Mouse (Mus musculus) lung, adult 18-20 months (tissue): ENCODE measurements around the gene Nrip2.
"Not testable (repeated sequence)": the region's sequence is repeated elsewhere in the genome, so short reads cannot be mapped to it uniquely, and the experiment has no call there.

Experiments used
- DNase-seq, 2 experiments: peaks; one replicate each; pipeline ENCODE4 v3.0.0; 2022; ENCODE audit warnings: mixed read lengths in 2 of 2

Gene Nrip2

DNA sequence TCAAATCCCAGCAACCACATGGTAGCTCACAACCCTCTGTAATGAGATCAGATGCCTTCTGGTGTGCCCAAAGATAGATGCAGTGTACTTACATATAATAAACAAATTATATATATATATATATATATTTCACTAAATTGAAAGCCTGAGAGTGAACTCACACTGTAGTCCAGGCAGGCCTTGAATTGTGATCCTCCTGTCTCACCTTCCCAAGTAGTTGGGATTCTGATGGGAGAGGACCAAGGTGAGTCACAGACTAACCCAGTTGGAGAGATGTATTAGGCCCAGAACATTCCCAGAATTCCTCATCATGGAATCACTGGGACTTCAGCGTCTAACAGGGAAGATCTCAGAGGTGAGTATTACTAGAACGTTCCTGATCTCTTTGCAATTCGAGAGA lies at the start of gene Nrip2:
Gene Nrip2, plus strand, starts transcription at position 301 of the 400 bp plus-strand sequence.
- DNase-seq: no peak

DNA sequence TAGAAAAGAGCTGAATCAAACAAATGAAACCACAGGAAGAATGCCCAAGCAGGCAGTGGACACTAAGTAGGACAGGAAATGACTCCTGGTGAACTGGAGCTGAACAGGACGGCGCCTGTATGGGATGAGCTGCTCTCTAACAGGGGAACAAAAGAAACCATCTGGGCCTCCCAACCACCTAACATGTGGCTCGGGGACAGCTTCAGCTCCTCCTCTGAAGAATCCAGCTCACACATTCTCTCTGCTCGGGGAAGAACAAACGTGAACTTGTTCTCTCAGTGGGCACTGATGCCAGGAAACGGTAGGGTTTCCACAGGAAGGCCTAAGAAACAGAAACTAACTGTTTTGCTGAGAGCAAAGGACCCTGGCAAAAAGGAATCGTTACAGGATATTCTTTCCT lies 49.4 kb upstream of the Nrip2 start:
- no peak for DNase-seq

DNA sequence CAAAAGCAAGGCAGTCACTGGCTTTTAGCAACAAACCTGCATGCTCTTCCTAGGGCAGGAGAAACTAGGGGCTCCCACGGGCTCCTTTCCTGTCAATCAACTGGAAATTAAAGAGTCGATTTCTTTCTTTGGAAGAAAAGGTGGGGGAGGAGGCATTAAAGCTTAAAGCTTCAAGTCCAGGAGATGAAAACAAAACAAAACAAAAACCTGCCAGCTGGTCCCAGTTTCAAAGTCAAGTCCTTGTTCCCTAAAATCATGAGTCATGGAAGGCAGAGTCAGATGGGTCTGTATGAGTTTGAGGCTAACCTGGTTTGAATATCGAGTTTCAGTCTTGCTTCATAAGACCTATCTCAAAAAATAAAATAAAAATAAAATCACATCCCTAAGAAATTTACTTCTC lies 45.0 kb upstream of the Nrip2 start:
- DNase-seq: no peak

DNA sequence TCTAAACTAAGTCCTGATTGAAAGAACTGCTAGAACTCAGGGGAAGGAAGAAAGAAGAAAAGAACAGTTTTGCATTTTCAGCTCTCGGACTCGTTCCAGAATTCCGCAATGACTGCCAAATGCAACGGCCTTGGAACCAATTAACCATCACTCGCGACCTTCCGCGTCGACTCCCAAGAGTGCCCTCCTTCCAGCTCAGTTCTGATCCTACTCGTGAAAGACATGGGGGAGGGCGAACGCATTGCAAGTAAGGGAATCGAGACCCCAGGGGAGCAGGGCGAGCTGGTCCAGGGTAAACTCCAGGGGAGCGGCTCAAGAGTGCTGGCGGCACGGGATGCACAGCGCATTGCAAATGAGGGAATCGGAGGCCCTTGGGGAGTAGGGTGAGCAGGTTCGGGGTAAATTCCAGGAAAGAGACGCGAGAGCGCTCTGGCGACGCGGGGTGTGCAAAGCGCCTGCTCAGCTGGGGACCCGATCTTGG lies 43.9 kb upstream of the Nrip2 start:
- peak; percentile 15 to 18 for DNase-seq

DNA sequence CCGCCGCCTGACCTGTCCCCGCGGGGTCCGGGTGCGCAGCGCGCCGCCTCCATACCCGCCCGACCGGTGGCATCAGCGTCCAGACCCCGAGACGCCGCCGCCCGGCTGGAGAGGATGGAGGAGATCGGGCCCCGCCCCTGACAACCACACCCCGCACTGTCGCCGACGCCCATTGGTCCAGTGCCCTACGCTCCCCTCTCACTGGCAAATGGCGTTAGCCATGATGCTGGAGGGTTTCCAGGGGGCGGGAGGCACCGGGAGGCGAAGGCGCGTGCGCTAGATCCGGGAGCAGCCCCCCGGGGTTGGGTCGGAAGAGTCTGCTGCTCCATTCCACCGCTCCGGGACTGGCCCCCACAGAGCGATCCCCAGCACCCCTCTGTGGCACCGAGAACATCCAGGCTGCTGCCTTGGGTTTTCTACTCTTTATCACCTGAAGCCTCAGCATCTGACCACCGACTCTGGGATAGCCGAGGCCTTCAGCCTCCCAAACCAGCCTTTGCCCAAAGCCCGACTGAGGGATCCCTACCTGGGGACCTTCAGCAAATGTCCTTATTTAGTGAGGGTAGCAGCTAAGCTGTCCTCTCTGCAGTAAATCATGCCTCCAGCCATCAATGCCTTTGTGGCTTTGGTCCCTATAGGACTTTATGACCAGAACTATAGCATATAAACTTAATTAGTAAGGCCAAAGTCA lies 43.2 kb upstream of the Nrip2 start, which contains the start of gene Tulp3:
Gene Tulp3, minus strand, starts transcription at position 126 of the 691 bp plus-strand sequence.
- peak; percentile 95 to 96 for DNase-seq

DNA sequence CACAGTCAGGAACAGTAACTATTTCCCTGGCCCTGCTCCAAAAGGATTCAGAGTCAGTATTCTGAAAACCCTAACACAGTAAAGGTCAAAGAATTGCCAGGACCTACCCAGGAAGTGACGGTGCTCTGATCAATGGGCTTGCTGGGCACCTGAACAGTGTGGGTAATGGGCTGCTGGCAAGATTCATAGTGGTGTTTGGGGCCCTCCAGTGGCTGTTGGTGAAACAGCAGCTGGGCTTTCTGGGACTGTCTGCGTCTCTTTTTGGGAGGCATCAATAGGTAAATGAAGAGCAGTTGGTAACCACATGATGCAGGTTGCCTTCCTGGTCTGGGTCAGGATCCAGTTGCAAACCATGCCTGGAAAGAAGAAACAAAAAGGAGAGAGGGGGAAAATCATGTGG lies 40.1 kb upstream of the Nrip2 start:
- peak; percentile 44 to 66 for DNase-seq

DNA sequence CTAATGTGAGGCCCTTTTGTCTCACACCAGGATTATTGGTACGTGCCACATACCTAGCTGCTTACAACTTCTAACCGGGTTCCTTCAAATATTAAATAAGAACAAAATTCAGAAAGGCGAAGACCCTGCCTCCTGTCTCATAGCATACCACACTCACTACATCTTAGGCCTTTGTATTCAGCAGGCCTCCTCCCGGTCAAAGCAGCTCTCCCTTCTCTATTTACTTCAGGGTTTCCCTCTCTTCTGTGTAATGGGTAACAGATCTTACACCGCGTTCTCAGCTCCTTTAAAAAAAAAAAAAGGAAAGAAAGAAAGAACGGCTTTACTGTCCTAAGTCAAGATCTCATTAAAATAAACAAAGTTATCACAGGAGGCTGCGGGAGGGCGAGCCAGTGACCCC lies 37.2 kb upstream of the Nrip2 start:
- no peak for DNase-seq

DNA sequence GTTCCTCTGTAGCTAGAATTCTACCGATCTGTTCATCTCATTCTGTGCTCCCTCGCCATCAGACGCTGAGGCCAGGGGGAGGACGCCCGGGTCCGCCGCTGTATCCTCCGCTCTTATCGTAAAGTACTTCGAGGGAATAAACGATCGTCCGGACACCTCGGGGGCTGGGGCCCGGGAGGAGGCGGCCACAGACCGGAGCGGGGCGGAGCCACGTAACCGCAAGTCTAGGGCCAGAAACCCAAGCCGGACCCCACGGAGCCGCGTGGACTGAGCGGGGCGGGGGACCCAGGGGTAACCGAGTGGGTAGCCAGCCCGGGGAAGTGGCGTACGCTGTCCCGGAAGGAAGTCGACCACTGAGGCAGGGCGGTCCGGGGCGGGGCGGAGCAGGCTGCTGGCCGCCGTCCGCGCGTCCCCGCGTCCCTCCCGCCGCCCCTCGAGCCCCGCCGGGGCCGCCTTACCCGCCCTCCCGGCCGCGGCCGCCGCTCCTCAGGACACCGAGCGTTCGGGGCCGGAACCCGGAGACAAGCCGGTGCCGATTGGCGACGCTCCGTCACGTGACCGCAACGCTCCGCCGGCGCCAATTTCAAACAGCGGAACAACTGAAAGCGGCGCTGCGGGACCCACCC lies 36.6 kb upstream of the Nrip2 start, which contains the start of the genes Rhno1 and Foxm1:
Gene Rhno1, minus strand, starts transcription at position 531 of the 626 bp plus-strand sequence.
Gene Foxm1, plus strand, starts transcription at position 587 of the 626 bp plus-strand sequence.
- peak; percentile 86 to 89 for DNase-seq

DNA sequence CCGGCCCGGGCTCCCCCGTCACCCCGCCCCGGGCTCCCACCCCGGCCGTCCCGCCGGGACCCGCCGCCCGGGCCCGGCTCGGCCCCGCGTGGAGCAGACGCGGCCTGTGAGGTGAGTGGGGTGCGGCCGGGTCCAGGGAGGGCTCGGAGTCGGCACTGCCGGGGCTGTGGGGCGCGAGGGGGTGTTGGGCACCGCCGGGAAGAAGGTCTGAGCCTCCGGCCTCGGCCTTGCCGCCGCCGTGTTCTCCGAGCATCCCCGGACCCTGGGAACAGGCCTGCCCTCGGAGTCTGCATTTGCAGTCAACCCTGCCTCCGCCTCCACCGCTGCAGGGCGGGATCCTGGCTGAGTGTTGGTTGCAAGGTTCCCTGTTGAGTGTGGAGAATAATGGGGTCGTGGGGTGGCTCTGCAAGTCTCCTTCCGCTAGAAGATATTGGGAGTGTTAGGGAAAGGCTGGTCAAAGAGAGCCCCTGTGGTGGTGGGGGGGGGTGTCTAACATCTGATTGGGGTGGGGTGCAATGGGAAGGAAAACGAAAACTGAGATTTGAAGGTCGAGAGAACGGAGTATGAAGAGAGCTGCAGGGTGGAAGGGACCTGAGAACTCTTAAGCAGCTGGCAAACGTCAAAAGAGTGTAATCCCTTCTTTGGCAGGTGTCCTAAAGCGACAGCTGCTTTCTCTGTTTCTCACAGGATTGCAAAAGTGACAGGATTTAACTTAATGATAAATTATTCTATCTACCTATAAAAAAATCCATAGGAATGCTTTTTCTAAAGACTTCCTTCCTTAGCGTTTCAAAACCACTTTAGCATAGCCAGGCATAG lies 35.9 kb upstream of the Nrip2 start:
- DNase-seq: no peak

DNA sequence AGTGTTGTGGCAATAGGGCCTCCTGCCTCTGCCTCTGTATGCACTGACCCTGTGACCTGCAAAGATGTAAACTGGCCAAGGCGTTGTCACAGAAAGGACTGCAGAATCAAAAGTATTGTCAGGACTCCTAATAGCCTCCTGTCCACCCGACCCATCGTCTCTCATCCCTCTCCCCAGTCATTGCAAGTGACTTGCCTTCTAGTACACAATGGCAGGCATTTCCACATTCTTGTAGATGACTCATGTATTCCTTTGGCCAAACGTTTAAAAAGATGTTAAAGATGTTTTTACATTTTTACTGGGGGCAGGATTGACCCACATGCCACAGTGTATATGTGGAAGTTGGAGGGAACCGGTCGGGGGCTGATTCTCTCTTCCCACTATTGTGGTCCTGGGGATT lies 34.4 kb upstream of the Nrip2 start:
- no peak for DNase-seq

DNA sequence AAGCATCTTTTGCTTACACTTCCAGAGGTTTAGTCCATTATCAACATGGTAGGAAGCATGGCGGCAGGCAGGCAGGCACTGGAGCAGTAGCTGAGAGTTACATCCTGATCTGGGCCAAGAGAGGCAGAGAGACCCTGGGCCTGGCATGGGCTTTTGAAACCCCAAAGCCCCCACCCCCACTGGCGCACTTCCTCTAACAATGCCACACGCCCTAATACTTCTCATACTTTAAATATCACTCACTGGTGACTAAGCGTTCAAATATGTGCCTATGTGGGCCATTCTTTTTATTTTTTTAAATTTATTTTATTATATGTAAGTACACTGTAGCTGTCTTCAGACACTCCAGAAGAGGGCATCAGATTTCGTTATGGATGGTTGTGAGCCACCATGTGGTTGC lies 32.6 kb upstream of the Nrip2 start:
- no peak for DNase-seq

DNA sequence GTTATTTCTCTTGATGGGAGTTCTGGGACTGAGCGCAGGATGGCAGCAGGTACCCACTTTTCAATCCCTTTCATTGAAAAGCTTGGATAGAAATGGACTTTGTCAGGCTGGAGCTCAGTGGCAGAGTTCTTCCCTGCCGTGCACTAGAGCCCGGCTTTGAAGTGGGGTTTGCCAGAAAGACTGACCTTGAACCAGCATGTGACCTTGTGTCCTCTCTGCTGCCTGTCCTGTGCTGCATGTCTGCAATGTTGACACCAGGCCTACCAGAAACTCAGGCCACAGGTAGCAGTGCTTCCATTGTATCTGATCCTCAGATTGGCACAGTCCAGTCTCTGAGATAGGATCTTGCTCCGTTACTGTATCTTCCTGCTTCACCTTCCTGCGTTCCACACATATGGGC lies 29.1 kb upstream of the Nrip2 start:
- no peak for DNase-seq

DNA sequence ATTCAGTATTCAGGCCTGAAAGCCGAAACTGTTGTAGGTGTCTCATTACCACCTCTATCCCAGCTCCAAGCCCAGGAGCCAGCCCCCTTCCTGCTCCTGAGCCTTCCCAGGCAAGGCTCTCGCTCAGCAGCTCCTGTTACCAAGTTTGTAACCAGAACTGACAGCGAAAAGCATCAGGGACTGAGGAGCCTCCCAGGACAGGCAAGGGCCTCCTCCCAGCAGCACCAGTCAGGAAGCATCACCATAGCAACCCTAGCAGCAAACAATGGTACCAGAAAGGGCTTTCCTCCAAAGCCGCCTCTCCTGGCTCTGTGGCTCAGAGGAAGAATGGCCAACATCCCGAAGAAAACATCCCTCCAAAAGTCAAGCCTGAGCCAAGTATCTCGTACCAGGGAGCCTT lies 23.9 kb upstream of the Nrip2 start, which contains the start of the genes Tex52 and Gm44596:
Gene Tex52, plus strand, starts transcription at position 265 of the 400 bp plus-strand sequence.
Gene Gm44596, plus strand, starts transcription at position 312 of the 400 bp plus-strand sequence.
- peak; percentile 12 to 24 for DNase-seq

DNA sequence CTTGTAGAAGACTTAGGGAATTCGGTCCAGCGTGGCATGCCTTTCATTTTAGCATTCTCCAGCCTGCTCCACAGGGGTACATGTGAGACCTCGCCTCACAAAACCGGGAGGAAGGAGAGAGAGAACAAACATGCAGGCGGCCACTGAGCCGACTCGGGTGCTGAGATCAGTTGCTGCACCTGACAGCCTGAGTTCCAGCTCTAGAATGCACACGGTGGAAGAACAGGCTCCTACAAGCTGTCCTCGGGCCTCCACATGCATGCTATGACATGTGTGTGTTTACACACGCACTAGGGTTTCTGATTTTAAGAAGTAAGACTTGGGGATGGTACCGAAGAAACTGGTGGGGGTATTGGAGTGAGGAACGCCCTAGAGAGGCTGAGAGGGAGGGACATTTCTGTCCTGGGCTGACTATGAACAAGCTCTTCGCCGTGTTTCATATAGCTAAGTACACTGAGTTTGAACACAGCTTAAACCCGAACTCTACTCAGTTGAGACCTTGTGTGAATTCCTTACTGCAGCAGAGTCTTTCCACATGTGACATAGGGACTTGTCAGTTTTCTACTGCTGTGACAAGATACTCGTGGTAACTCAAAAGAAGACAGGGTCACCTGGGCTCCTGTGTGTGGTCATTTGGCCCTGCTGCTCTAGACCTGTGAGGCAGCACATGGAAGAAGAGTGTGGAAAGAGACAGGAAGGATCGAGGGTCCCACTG lies 22.6 kb upstream of the Nrip2 start:
- no peak for DNase-seq

DNA sequence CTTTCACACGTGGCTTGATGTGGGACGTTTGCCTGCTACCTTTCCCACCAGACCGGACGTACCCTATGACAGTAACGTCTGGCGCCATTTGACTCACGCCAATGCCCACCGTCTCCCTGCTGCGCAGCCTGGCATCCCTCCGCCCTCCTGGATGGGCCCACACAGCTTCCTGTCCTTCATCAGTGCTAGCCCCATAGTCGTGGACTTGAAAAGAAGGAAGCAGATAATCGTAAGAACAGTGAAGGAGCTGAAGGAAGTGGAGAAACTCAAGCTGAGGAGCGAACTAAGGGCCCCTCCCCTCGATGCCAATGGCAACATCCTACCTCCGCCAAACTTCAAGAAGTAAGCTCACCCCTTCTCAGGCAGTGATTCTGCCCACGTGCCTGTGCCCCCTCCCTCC lies 19.5 kb upstream of the Nrip2 start:
- DNase-seq: no peak

DNA sequence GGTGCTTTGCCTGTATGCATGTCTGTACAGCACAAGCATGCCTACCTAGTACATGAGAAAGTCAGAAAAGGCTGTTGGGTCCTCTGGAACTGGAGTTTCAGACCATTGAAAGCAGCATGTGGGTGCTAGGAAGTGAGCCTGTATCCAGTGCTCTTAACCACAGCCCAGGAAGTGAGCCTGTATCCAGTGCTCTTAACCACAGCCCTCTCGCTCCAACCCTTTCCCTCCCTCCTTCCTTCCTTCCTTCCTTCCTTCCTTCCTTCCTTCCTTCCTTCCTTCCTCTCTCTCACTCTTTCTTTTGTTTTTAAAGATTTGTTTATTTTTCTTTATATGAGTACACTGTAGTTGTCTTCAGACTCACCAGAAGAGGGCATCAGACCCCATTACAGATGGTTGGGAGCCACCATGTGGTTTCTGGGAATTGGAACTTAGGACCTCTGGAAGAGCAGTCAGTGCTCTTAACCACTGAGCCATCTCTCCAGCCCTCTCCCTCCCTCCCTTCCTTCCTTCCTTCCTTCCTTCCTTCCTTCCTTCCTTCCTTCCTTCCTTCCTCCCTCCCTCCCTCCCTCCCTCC lies 18.4 kb upstream of the Nrip2 start:
- DNase-seq: not testable (repeated sequence)

DNA sequence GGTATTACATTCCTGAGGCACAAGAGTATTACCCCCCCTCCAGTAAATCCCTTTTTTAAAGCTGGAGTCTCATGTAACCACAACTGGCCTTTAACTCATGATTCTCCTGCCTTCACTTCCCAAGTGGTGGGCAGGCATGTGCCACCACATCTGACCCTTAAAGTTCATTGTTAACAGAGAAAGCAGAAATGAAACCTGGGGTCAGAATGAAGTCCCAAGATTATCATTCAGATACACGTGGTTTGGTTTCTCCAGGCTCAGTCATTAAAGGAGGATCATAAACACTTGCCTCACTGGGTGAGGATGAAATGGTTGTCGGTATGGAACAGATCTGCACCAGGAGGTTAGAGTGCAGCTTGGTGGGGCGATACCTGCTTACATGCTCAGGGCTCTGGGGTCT lies 17.8 kb upstream of the Nrip2 start:
- no peak for DNase-seq

DNA sequence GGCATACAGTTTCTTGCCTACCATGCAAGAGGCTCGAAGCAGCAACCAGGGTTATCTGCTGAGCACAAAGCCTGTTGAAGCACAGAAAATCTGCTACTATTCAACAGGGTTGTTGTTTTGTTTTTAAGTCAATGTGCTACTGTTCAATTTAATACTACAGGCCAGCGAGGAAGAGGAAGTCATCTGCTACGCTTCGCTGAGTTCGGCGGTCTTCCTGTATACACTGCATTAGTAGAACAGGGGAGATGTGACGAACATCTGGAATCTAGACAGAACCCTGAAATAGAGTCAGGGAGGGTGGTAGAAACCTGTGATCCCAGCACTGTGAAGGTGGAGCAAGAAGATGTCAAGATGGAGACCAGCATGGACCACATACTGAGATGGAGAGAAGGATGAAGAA lies 15.3 kb upstream of the Nrip2 start:
- no peak for DNase-seq

DNA sequence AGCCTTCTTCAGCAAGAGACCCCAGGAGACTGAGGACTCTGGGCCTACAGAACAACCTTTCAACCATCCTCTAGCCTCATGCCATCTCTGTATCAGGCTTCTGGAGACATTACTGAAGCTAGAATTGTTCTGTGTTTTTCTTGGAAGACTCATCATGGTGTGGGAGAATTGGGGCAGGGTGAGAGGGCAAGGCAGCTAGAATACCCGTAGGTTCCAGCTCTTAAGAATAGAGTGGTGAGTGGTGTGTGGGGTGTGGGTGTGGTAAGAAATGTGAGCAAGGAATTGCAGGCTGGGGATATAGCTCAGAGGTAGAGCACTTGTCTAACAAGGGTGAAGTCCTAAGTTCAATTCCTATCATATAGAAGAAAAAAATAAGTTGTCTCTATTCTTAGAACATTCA lies 14.1 kb upstream of the Nrip2 start:
- DNase-seq: no peak

DNA sequence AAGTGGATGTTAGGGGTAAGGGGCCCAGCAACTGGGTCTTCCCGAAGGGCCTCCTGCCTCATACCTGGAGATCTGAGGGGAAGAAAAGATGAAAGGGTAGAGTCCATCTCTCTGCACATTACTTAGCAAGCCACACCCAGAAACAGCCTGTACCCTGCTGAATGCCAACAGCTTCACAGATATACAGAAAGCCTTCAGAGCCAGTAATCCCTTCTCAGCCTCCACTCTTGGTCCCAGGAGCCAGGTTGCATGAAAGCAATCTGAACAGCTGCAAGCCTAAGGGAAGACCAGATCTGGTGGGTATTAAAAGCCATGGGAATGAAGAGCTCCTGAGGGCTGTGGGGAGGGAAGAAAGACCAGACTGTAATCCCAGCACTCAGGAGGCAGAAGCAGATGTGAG lies 9.9 kb upstream of the Nrip2 start:
- no peak for DNase-seq

DNA sequence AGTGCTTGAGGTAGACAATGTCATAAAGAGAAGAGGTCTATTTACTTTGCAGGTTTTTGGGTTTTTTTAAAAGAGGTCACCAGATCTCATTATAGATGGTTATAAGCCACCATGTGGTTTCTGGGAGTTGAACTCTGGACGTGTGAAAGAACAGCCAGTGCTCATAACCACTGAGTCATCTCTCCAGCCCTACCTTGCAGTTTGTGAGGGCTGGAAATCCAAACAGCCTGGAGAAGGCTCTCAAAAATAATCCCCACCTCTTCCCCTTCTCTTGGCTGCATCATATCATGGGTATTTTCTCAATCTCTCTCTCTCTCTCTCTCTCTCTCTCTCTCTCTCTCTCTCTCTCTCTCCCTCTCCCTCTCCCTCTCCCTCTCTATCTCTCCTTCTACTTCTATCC lies 8.4 kb upstream of the Nrip2 start:
- no peak for DNase-seq

DNA sequence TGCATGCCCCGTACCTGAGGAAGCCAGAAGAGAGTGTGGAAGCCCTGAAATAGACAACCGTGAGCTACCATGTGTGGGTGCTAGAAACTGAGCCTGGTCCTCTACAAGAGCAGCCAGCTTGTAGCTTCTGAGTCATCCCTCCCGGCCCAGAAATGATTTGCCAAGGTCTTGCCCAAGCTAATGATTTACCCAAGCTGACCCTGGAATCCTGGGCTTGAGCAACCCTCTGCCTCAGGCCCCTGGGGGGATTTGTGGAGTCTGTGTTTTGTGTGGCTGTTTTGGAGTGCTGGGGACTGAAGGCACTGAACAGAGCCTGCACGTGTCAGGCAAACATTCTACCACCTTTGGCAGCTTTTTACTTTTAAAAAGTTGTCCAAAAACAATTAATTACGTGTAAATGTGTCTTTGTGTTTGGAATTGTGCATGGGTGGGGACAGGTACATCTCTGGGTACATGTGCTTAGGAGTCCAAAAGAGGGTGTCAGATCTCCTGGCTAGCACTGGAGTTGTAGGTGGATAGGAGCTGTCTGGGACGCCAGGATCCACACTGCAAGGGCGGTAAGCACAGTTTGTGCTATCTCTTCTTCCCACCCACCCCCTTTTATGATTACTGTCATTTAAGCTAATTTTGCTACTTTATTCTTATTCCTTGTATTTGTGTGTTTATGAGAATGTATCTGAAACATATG lies 1.4 kb upstream of the Nrip2 start:
- DNase-seq: no peak
